Mouse (Mus musculus): ENCODE measurements around the gene Commd8.
"Not testable (repeated sequence)": the region's sequence is repeated elsewhere in the genome, so short reads cannot be mapped to it uniquely, and the experiment has no call there.

The Commd8 gene

GRCm38 (mm10) chr5:72164386-72164785 is 3.6 kb downstream of the Commd8 start:
- DNase-seq = no peak

GRCm38 (mm10) chr5:72162855-72163254 is 5.1 kb downstream of the Commd8 start:
- no peak for DNase-seq

GRCm38 (mm10) chr5:72160781-72161485 is 7.1 kb downstream of the Commd8 start:
- DNase-seq = no peak

DNA sequence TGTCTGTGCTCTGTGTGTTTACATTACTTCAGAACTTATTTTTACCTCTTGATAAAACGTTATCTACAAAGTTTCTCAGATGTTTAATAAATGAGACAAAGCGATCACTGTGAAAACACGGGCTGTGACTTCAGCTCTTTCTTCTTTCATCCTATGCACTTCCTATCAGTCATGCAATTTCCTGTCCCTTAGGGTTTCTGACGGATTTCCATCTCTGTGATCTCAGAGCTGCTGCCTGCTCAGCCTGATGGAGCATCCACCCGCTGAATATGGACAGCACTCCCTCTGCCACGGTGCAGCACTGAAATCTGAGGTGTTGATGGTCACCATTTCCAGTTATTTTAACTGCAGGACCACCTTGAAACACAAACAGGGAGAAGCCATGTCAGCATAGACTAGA is 8.5 kb downstream of the Commd8 start:
- DNase-seq = no peak

DNA sequence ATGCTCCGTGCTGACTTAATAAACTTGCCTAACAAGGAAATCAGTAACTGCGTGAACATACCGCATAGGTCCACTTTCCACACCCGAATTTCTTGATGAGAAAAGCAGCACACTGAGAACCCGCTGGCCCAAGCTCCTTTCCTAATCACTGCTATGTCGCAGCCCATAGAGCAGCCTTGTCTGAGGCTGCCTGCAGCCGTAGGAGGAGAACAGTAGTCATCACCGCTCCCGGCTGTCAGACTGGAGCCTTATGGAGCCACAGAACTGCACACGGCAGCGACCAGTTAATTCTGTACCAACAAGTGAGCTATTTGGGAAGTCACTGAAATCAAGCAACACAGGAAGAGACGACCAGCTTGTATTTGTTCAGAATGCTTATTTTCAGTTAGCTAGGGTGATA is 9.3 kb downstream of the Commd8 start:
- no peak for DNase-seq

DNA sequence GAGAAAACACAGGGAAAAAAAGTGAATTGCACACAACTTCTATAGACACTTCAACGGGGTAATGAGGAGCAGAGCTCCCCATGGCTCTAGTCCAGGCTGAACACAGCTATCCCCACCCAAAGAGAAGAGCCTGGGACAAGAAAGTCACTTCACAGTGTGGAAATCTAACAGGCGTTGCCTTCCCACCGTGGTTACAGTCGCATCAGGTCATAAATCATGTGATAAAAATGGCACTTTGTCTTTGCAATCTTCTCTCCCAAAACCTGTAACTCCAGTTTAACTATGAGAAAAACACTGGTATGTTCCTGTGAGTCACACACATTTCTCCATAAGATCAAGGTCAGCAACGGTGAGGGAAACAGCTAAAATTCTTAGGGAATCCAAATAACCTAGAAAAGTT is 11.4 kb downstream of the Commd8 start:
- no peak for DNase-seq

GRCm38 (mm10) chr5:72155686-72156085 is 12.3 kb downstream of the Commd8 start:
- not testable (repeated sequence) for DNase-seq

- DNase-seq = no peak
These were observed 17.1 kb downstream of the Commd8 start for GRCm38 (mm10) chr5:72150870-72151269.

DNA sequence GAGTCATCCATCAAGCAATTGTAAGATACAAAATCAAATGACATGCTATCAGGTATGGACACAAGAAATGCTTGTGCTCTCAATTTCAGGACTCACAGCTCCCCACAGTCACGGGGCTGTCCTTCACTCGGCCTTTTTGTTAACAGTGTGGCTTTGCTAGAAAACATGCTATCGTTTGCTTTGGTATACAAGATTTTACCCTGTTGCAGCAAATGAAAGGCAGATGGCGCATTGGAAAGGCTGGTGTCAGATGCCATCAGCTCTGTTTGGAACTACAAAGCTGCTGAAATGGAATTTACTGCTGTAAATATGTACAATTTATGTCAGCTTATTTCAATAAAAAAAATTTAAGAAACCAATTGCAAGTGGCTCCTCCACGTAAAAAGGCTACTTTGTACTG is 19.3 kb downstream of the Commd8 start:
- no peak for DNase-seq

DNA sequence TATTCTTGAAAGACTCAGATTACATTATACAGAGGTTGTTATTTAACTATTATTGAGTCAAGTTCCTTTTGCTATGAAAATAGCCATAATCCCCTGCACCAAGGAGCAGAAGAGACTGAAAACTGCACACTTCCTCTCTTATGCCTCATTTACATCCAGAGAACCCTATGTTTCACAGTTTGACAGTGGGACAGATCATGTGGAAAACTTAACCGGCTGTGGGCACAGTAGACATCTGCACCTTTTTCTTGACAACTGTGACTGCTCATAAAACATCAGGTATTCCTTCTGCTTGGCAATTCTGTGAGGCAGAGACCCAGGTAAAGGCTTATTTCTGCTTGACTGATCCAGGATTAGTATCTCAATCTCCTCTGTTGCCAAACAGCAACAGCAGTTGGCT is 28.4 kb downstream of the Commd8 start:
- no peak for DNase-seq

DNA sequence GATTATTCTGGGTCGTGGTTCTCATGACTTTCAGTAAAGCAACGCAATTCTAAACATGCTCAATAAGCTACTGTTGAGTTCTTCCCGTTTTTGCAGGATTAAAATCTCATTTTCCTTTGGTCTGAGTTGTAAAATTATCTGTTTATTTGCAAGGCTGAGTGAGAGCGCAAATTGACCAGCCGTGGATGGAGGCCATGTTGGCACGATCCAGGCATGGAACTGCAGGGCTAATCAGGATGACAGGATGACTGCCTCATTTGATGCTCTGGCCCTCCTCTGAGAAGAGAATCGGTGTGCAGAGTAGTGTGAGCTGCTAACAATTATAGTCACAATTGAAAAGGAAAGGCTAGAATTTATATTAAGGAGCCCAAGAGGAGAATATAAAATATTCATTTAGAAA is 29.7 kb downstream of the Commd8 start:
- no peak for DNase-seq

DNA sequence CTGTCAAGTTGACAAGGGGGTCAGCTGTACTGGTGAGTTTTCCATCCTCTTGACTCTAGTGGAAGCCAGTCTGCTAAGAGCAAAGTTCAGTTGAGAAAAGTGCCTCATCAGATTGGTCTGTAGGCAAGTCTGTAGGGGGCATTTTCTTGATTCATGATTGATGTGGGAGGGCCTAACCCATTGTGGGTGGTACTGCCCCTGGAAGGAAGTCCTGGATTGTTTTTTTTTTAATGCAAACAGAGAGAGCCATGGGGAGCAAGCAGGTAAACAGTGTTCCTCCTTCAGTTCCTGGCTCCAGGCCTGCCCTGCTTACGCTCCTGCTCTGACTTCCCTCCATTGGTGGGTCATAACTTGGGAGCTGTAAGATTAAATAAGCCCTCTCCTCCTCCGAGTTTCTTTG is 34.1 kb downstream of the Commd8 start:
- no peak for DNase-seq

DNA sequence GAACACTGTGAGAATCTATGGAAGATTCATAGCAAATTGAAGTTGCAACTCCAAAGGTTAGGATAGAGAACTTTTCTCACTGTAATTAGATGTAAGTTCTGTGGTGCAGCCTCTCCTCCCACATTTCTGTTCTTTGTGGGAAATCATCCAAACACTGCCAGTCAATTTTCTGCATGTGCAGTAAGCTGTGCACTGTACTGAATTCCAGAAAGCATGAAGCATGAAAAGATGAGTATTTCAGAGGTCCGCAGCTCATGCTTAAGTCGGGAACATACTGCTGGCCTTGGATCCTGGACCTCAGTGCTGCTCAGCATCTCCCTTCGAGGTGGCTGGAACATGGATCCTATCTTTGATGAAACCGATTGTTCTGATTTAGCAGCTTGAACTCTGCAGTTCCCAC is 41.3 kb downstream of the Commd8 start:
- no peak for DNase-seq

GRCm38 (mm10) chr5:72122414-72123037 is 45.5 kb downstream of the Commd8 start:
- DNase-seq = no peak

Data from cerebellum, adult 11 months (tissue).